Mouse (Mus musculus): Measurements from ENCODE around the gene 4930432M17Rik.

DNA sequence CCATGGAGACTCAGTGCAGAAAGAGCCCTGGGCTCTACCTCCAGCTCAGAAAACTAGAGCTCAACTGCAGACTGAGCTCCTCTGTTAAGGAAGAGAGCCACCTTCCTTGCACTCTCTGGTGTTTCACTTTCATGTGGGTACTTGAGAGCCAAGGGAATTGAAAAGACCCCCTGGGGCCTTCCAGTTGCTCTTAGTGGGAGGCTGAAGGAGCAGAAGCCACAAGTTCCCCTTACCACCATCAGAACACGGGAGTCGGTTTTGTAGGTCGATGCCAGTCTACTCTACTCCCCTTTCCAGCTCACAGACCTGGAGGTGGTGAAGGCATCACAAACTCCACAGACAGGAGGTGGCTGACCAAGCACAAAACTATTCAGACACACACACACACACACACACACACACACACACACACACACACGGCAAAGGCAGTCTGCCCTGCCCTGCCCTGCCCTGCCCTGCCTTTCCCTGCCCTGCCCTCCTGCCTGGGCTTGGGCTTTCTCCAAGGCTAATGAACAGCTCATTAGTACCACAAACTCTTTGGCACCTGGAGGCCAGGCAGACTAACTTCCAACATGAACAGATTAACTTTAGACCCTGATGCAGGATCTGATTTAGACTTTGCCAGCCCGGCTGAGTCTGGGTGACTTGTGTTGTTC is 1.7 kb downstream of the 4930432M17Rik start:
- no peak for TF ChIP-seq POLR2A (IDR thresholded peaks at IDR 0.05; ENCODE audit: borderline replicate concordance, control insufficient read depth, low read depth, low read length)
- TF ChIP-seq CTCF (IDR thresholded peaks at IDR 0.05; ENCODE audit: control insufficient read depth, insufficient read depth, low read length), result no peak
